Mouse (Mus musculus) erythroblast, adult 5-6 weeks (primary cell): ENCODE data around the gene Hist1h3c. TPM values are rescaled to one million over a fixed set of nuclear protein-coding genes. Genes with fewer than 3 reads are reported as not detected.
A peak's percentile ranks its signal among the peaks of the same experiment; 100 is the strongest.
"Not testable (repeated sequence)": the region's sequence is repeated elsewhere in the genome, so short reads cannot be mapped to it uniquely, and the experiment has no call there.

Experiments
- ATAC-seq: replicated peaks from 2 replicates; pipeline ENCODE4 v1.8.0; 2016; ENCODE audit warnings: moderate number of reproducible peaks, mild to moderate bottlenecking, moderate TSS enrichment, inconsistent platforms; ENCODE audit not compliant: poor library complexity, low FRiP score, severe bottlenecking
- total RNA-seq, 2 experiments: library from RNA; stranded (forward) in 1 of 2; stranded (reverse) in 1 of 2; fragments of 150-400 nt in 1 of 2; fragments of 200-764, 138-1000 nt in 1 of 2; gene quantifications; 2 replicates each; pipeline versions ENCODE4 v1.2.3 to v1.2.4; 2015 to 2017; ENCODE audit warnings: low replicate concordance in 2 of 2

The Hist1h3c gene
- total RNA-seq (2015; ENCODE audit: low replicate concordance) (41.1 and 59.8 TPM in 2 replicates), total RNA-seq (2017; ENCODE audit: low replicate concordance) (178 and 330 TPM in 2 replicates)

- ATAC-seq = peak; percentile 64
Observed at GRCm38 (mm10) chr13:23745381-23746161, at the start of gene Hist1h3c. TSS of gene Hist1h3c (minus strand) at chr13:23745602.

DNA sequence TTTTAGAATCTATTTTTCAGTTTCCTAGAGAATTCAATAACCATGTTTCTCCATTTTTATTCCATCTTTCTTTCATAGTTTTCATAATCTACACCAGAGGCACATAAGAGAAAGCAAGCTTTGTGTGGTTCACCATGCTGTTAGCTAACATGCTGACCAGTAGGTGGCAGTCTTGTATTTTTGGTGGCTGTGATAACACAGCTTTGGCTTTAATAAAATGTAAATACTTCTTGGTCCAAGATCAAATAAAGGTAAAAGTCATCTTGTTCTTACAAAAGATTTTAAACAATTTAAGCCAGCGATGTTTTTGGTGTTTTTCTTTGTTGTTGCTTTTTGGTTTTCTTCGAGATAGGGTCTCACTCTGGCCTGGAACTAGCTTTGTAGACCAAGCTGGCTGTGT lies 47.1 kb upstream of the Hist1h3c start:
- peak; percentile 87 for ATAC-seq

- ATAC-seq = no peak
Observed at GRCm38 (mm10) chr13:23779025-23779424, 33.6 kb upstream of the Hist1h3c start.

DNA sequence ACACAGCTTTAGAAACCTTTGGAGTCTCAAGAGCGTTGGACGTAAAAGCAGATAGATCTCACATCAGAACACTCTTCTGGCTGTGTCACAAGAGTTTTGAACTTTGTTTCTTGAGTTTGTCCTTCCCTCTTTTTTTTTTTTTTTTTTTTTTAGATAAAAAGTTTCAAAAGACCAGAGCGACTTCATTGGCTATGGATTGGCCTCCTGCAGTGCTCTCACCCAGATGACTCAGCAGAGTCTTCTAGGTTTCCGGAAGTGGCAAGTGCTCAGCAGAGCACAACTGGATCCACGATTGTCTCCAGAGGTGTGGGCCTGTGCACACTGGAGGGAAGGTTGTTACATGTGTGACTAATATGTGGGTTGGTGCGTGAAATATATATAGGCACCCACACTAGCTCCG lies 32.9 kb upstream of the Hist1h3c start:
- 0 out of 2 replicates have a peak, but pooled peaks have one; percentile 53 for ATAC-seq

DNA sequence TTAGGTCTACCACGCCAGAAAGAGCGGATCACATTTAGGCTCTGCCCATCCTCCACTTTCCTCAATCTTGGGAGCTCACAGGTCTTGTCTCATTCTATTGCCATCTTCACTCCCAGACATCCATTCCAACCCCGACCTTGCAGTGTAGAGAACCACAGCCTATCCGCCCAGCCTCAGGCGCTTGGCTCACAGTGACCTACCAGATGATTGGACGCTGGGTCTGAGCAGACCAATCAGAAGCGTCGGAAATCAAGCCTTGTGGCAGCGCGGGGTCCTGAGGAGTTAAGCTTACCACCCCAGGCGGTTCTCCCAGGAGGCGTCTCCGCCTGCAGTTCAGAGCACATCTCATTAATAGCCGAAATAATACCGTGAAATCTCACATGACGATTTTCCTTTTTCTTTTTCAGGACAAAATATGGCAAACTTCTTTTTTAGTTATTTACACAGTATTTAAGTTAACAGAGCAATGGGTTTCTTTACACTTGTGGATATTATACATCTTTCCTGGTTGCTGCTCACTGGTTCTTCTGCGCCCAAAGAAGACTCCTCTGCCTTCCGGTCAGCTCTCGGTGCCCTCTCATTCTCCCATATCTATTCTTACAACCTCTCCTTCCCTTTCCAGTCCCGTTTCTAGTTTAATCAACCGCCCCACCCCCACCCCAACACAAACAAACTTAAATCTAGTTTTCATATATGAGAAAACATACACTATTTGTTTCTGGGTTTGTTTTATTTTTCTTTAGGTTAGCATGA lies 27.3 kb upstream of the Hist1h3c start:
- peak; percentile 98 for ATAC-seq

- ATAC-seq = not testable (repeated sequence)
Observed at GRCm38 (mm10) chr13:23769613-23770012, 24.2 kb upstream of the Hist1h3c start, which contains the start of gene Trim38. TSS of gene Trim38 (plus strand) at chr13:23769913.

GRCm38 (mm10) chr13:23768834-23769397 lies 23.5 kb upstream of the Hist1h3c start:
- ATAC-seq = no peak

- ATAC-seq = no peak
Observed at GRCm38 (mm10) chr13:23766772-23767171, 21.4 kb upstream of the Hist1h3c start.

- no peak for ATAC-seq
Observed at GRCm38 (mm10) chr13:23765172-23765513, 19.7 kb upstream of the Hist1h3c start.

DNA sequence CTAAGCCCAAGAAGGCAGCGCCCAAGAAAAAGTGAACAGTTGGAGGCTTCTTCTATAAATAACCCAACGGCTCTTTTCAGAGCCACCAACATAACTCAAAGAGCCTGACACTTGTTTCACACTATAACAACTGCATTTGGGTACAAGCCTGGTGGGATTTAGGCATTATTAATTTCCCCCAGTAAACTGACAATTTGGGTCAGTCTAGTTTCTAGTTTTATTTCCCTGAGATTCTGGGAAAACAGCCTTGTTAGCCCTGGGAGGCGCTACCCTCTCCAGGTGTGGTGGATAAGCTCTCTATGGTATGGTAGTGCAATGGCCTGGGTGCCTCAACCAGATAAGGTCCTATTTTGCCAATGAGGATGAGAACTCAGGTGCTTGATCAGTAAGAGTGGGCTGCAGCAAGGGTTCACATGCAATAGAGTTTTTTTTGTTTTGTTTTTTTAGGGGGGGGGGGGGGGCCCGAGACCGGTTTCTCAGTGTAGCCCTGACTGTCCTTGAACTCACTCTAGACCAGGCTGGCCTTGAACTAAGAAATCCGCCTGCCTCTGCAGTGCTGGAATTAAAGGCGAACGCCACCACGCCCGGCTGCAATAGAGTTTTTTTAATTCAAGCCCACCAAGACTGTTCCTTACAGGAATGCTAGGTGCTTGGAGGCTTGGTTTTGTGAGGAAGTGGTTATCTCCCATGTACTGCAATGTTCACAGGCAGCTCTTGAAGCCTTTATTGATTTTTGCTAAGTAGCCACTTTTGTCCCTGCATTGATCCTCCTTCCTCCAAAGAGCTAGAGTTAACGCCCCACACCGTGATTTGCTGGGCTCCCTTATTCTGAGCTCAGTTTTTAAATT lies 19.1 kb upstream of the Hist1h3c start:
- ATAC-seq = peak; percentile 27; the same call in 1 of the 2 replicates

- ATAC-seq = peak; percentile 65
Observed at GRCm38 (mm10) chr13:23763586-23764323, 18.4 kb upstream of the Hist1h3c start, which contains the start of gene Hist1h1a. TSS of gene Hist1h1a (plus strand) at chr13:23763666.

DNA sequence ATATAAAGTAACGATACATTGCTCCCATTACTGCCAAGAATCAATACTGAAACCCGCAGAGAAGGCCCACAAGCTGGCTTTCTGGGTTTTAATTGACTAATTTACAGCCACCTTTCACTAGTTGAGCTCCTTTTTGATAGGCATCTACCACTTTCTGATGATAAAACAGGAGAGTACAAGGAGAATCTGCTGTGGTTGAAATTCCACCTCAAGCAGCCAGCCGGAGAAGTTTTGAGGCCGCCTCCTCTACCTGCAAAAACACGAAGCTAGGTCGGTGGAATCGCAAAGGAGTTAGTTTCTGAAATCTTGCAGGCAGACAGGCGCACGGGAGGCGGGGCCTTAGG lies 17.8 kb upstream of the Hist1h3c start:
- no peak for ATAC-seq

DNA sequence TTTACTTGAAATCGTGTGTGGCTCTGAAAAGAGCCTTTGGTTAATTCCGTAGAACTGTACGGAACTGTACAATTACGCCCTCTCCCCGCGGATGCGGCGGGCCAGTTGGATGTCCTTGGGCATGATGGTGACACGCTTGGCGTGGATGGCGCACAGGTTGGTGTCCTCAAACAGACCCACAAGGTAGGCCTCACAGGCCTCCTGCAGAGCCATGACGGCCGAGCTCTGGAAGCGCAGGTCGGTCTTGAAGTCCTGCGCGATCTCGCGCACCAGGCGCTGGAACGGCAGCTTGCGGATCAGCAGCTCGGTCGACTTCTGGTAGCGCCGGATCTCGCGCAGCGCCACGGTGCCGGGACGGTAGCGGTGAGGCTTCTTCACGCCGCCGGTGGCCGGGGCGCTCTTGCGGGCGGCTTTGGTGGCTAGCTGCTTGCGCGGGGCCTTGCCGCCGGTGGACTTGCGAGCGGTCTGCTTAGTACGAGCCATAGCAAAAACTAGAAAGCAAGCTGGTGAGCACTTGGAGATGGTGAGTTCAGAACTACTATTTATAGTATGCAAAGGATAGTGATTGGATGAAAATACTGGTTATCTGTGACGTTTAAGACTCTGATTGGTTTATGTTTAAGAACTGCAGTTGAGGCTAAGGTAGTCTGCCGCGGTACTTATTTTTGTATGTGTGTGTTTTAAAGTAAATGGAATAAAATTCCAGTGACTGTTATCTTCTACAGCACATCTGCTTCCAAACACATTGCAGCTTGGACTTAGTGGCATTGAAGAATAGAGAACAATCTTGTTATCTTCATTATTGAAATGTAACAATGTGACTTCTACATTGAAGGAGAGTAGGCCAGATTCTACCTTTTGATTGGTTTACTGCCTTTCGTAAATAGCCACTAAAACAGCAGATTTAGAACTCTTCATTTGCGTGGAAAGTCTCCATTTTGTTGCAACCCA lies 16.7 kb upstream of the Hist1h3c start, which contains the start of gene Hist1h3a:
Gene Hist1h3a (minus strand): TSS at position 516 of the 951 bp plus-strand sequence.
- peak; percentile 61 for ATAC-seq

- peak; percentile 29 for ATAC-seq
Observed at GRCm38 (mm10) chr13:23760972-23761864, 15.8 kb upstream of the Hist1h3c start, which contains the start of gene Hist1h4a. TSS of gene Hist1h4a (minus strand) at chr13:23761230.

GRCm38 (mm10) chr13:23760240-23760971 lies 15.0 kb upstream of the Hist1h3c start:
- no peak for ATAC-seq

DNA sequence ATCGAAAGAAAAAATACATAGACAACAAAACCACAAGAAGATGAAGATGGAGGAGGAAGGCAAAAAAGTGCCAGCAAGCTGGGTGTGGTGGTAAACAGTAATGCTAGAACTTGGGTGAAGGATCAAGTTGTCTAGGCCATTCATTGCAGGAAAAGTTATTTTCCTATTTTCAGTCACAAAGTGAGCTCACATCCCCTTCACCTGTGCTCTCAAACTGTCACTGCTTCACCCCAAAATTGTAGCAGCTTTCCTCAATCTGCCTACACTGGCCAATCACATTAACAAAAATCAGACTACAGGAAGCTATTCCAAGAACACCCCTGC lies 14.5 kb upstream of the Hist1h3c start:
- ATAC-seq = no peak
